Mouse (Mus musculus) midbrain, embryonic 10.5 days (tissue): ENCODE measurements around the gene Sall4. TPM values are rescaled to one million over a fixed set of nuclear protein-coding genes. Genes with fewer than 3 reads are reported as not detected.

Experiments used
- DNase-seq: peaks from one replicate; pipeline ENCODE4 v3.0.0-alpha.2; 2017; ENCODE audit warnings: low spot score
- H3K27ac ChIP-seq: fragments of 300-500 bp; sonication (generic); replicated peaks from 2 replicates; pipeline ENCODE4 v1.5.1; 2016; ENCODE audit warnings: mild to moderate bottlenecking
- H3K27me3 ChIP-seq: fragments of 300-500 bp; sonication (generic); 2 replicates; pipeline ENCODE4 v1.6.1; 2016; ENCODE audit warnings: low read depth, mild to moderate bottlenecking; ENCODE audit not compliant: poor library complexity, severe bottlenecking
- H3K36me3 ChIP-seq: fragments of 300-500 bp; sonication (generic); 2 replicates; pipeline ENCODE4 v1.6.1; 2016; ENCODE audit warnings: mild to moderate bottlenecking, moderate library complexity
- H3K4me1 ChIP-seq: fragments of 300-500 bp; sonication (generic); 2 replicates; pipeline ENCODE4 v1.6.1; 2016
- H3K4me3 ChIP-seq: fragments of 300-500 bp; sonication (generic); 2 replicates; pipeline ENCODE4 v1.5.1; 2016; ENCODE audit warnings: mild to moderate bottlenecking, moderate library complexity
- H3K9me3 ChIP-seq: fragments of 300-500 bp; sonication (generic); replicated peaks from 2 replicates; pipeline ENCODE4 v1.6.1; 2016; ENCODE audit warnings: mild to moderate bottlenecking
- WGBS: fragments of 180-500 bp; shearing (Covaris S2); methylation state at CpG from one replicate; pipeline ENCODE4 v1.1.7; 2016; 5-methylcytosine and 5-hydroxymethylcytosine counted together
- polyA plus RNA-seq: library from polyadenylated mRNA; unstranded; fragments of >200 nt; fragmentation: Nextera tagmentation; extraction: Ambion mirVana; gene quantifications from 2 replicates; pipeline ENCODE4 v1.2.1, GENCODE M21; 2016

Sall4 gene
- polyA plus RNA-seq, 1 experiment from 2014 or later = 74.3 TPM

GRCm38 (mm10) chr2:168741273-168742058 lies 26.3 kb downstream of the Sall4 start:
- Histone ChIP-seq H3K36me3 (peaks cover 19% of the 10 kb centered on the region), H3K4me1 (peaks cover 18% of the 10 kb centered on the region), H3K27me3 (no peaks in the 10 kb centered on the region), H3K9me3 (0 out of 2 replicates have a peak, but pooled peaks cover 3% of the 10 kb centered on the region), H3K4me3 (peak overlapping the region; percentile 91), H3K27ac (peak overlapping the region; percentile 93)
- 3% methylated on average over 93 of the region's 108 CpGs for WGBS
- DNase-seq = peak; percentile 76

GRCm38 (mm10) chr2:168740496-168740895 lies 27.2 kb downstream of the Sall4 start:
- Histone ChIP-seq H3K4me1 (peaks cover 18% of the 10 kb centered on the region), H3K4me3 (peak overlapping the region; percentile 91), H3K36me3 (peaks cover 14% of the 10 kb centered on the region), H3K9me3 (0 out of 2 replicates have a peak, but pooled peaks cover 3% of the 10 kb centered on the region), H3K27ac (peak overlapping the region; percentile 93; the same call in 1 of the 2 replicates), H3K27me3 (no peaks in the 10 kb centered on the region)
- DNase-seq = no peak
- 91% methylated on average over 10 of the region's 10 CpGs for WGBS

DNA sequence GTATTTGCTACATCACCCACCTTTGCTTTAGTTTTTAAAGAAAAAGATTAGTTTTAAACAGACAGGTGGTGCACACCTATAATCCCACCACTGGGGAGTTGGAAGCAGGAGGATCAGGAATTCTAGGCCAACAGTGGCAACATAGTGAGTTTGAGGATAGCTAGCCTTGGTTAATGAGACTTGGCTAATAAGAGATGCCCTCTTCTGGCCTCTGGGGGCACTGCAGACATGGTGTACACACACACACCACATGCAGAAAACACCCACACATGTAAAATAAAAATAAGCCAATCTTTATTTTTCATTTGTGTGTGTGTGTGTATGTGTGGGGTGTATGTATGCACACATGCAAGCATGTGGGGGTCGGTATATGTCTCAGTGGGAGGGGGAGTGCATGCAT lies 28.9 kb downstream of the Sall4 start:
- DNase-seq = no peak
- Histone ChIP-seq H3K36me3 (peaks cover 7% of the 10 kb centered on the region), H3K27ac (no peak overlapping the region), H3K4me1 (peaks cover 24% of the 10 kb centered on the region), H3K9me3 (0 out of 2 replicates have a peak, but pooled peaks cover 3% of the 10 kb centered on the region), H3K4me3 (no peak overlapping the region), H3K27me3 (no peaks in the 10 kb centered on the region)
- 98% methylated on average over 1 of the region's 1 CpGs for WGBS

DNA sequence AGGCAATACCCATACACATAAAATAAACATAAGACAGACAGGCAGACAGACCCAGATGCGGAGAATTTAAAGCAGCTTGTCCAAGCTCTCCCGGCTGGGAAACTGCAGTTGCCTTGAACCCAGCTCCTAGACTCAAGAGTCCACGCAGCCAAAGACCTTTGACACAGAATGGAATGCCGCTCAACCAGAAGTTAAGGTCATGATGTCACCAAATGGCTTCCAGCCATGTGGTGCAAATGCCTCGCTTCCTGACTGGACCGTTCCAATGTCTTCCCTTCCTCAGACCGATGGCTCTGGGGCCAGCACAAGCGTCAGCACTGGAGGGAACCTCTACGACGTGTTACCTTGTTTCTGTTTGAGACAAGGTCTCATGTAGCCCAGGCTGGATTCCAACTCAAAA lies 29.9 kb downstream of the Sall4 start:
- Histone ChIP-seq H3K4me3 (no peak overlapping the region), H3K9me3 (0 out of 2 replicates have a peak, but pooled peaks cover 3% of the 10 kb centered on the region), H3K4me1 (peaks cover 24% of the 10 kb centered on the region), H3K27me3 (no peaks in the 10 kb centered on the region), H3K36me3 (peaks cover 7% of the 10 kb centered on the region), H3K27ac (no peak overlapping the region)
- WGBS = 88% methylated on average over 10 of the region's 10 CpGs
- DNase-seq = no peak

DNA sequence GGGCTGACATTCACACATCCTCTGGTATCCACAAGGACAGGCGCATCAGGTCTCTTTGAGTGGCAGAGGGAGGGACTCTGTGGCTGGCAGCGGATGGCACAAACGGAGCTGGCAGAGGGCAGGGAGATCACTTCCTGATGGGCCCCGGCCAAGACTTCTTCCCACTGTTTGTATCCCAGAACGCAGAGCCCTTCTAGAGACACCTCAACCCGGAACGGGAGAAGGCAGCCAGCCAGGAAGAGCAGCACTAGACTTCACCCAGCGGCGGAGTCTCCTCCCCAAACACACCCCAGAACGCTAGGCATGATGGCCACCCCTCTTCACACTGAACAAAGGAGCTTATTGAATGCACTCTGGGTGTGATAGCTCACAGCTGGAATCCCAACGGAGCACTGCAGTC lies 33.7 kb downstream of the Sall4 start:
- Histone ChIP-seq H3K4me3 (no peak overlapping the region), H3K4me1 (peaks cover 33% of the 10 kb centered on the region), H3K36me3 (peaks cover 4% of the 10 kb centered on the region), H3K27me3 (no peaks in the 10 kb centered on the region), H3K27ac (peak overlapping the region; percentile 34), H3K9me3 (0 out of 2 replicates have a peak, but pooled peaks cover 2% of the 10 kb centered on the region)
- no peak for DNase-seq
- WGBS = 64% methylated on average over 11 of the region's 11 CpGs

DNA sequence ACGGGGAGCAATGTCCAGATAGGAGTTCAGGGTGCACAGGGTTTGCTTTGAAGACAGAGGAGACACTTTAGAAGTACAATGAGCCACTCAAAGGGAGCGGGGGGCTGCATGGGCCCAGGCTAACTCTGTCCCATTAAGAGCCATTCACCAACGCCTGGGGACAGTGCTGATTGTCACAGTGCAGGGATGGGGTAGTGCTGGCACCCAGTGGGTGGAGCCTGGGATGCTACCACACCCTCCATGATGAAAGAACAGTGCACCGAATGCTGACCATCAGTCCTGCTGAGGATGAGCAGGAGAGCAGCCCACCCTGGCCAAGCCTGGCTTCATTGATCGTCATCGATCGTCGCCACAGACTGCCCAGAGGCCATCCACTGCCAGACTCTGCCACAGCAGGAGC lies 36.5 kb downstream of the Sall4 start:
- Histone ChIP-seq H3K27me3 (no peaks in the 10 kb centered on the region), H3K36me3 (no peaks in the 10 kb centered on the region), H3K9me3 (no peaks in the 10 kb centered on the region), H3K4me1 (peaks cover 44% of the 10 kb centered on the region), H3K4me3 (no peak overlapping the region), H3K27ac (peak overlapping the region; percentile 72)
- no peak for DNase-seq
- WGBS = 69% methylated on average over 8 of the region's 8 CpGs

- peaks cover 51% of the 10 kb centered on the region for H3K4me1 ChIP-seq
- DNase-seq = no peak
- WGBS = 78% methylated on average over 12 of the region's 12 CpGs
- no peaks in the 10 kb centered on the region for H3K9me3 ChIP-seq
- H3K27me3 ChIP-seq = no peaks in the 10 kb centered on the region
- H3K4me3 ChIP-seq = no peak overlapping the region
- H3K27ac ChIP-seq = peak overlapping the region; percentile 72; the same call in 1 of the 2 replicates
- no peaks in the 10 kb centered on the region for H3K36me3 ChIP-seq
Measured at GRCm38 (mm10) chr2:168729736-168730135, 38.0 kb downstream of the Sall4 start.

DNA sequence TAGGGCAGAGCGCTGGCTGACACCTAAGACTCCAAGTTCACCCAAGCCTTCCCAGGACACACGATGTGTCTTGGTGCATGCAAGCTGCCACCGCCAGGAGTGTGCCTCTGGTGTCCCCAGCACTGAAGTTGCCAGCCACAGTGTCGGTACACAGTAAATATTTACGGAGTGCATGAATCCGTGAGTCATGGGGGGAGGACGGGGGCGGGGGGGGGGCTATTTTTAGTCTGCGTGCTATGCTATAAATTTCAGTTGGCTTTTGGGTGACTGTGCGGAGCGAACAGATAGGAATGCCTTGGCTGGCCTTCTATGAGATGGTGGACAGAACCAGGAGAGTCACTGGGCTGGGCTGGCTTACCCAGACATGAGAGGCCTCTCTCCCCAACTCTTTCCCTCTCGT lies 39.7 kb downstream of the Sall4 start:
- Histone ChIP-seq H3K9me3 (0 out of 2 replicates have a peak, but pooled peaks cover 2% of the 10 kb centered on the region), H3K27ac (0 out of 2 replicates have a peak overlapping the region, but pooled peaks have one; percentile 9), H3K36me3 (no peaks in the 10 kb centered on the region), H3K27me3 (no peaks in the 10 kb centered on the region), H3K4me1 (peaks cover 45% of the 10 kb centered on the region), H3K4me3 (no peak overlapping the region)
- DNase-seq = no peak
- WGBS = 87% methylated on average over 12 of the region's 12 CpGs

DNA sequence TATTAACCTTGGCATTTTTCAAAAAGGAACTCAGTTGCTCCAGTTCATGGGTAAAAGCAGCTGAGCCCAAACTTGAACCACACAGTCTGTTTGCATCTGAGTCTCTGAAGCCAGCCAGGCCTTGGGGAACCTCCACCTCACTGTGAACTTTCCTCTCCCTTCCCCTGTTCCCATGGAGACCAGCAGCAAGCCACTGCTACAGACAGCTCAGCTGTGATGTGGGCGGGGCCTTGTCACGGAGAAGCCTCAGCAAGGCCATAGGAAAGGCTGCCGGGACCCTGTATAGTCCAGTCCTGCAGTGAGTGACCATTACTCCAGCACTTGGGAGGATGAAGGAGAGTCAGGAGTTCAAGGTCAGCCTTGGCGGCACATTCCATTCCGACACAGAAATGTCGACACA lies 41.7 kb downstream of the Sall4 start:
- Histone ChIP-seq H3K9me3 (0 out of 2 replicates have a peak, but pooled peaks cover 2% of the 10 kb centered on the region), H3K27me3 (no peaks in the 10 kb centered on the region), H3K4me1 (peaks cover 32% of the 10 kb centered on the region), H3K27ac (no peak overlapping the region; the same call in 1 of the 2 replicates), H3K36me3 (no peaks in the 10 kb centered on the region), H3K4me3 (no peak overlapping the region)
- WGBS = 59% methylated on average over 6 of the region's 6 CpGs
- peak; percentile 76 for DNase-seq

- Histone ChIP-seq H3K4me3 (no peak overlapping the region), H3K36me3 (no peaks in the 10 kb centered on the region), H3K27me3 (no peaks in the 10 kb centered on the region), H3K4me1 (peaks cover 30% of the 10 kb centered on the region), H3K9me3 (0 out of 2 replicates have a peak, but pooled peaks cover 2% of the 10 kb centered on the region), H3K27ac (no peak overlapping the region)
- 92% methylated on average over 14 of the region's 14 CpGs for WGBS
- no peak for DNase-seq
Measured at GRCm38 (mm10) chr2:168721313-168721712, 46.4 kb downstream of the Sall4 start.

DNA sequence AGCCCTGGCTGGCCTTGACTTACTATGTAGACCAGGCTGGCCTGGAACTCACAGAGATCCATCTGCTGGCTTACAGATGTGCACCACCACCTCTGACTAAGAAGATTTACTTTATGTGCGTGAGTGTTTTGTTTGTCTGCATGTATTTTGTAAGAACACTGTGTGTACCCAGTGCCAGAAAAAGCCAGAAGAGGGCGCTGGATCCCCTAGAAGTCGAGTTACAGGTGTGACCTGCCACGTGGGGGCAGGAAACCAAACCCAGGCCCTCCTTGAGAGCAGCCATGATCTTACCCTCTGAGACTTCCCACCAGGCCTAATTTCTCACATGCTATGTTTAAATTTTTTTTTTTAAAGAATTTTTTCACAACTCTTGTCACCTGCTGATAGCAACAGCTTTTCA lies 48.0 kb downstream of the Sall4 start:
- Histone ChIP-seq H3K27me3 (no peaks in the 10 kb centered on the region), H3K36me3 (no peaks in the 10 kb centered on the region), H3K4me1 (peaks cover 23% of the 10 kb centered on the region), H3K4me3 (no peak overlapping the region), H3K9me3 (0 out of 2 replicates have a peak, but pooled peaks cover 2% of the 10 kb centered on the region), H3K27ac (no peak overlapping the region)
- DNase-seq = no peak
- WGBS = 74% methylated on average over 4 of the region's 4 CpGs

GRCm38 (mm10) chr2:168718735-168719134 lies 49.0 kb downstream of the Sall4 start:
- H3K4me3 ChIP-seq = no peak overlapping the region
- DNase-seq = no peak
- WGBS = 84% methylated on average over 10 of the region's 10 CpGs

DNA sequence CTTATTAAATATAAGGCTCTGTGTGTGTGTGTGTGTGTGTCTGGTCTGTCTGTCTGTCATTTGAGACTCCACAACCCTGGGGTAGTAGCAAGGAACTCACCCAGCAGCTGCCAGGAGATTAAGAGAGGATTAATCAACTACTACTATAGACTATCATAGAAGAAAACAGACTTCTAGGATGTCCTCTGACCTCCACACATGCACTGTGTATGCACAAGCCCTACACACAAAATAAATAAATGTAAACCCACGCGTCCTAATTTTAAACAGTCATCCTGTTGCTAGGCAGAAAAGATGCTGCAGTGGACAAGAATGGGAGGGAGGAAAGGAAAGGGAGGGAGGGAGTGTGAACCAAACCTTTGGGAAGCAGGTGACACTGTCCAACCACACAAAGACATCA lies 49.5 kb downstream of the Sall4 start:
- Histone ChIP-seq H3K9me3 (0 out of 2 replicates have a peak, but pooled peaks cover 2% of the 10 kb centered on the region), H3K4me3 (no peak overlapping the region), H3K27me3 (no peaks in the 10 kb centered on the region), H3K27ac (no peak overlapping the region; the same call in 1 of the 2 replicates), H3K36me3 (no peaks in the 10 kb centered on the region), H3K4me1 (peaks cover 23% of the 10 kb centered on the region)
- WGBS = 81% methylated on average over 2 of the region's 2 CpGs
- no peak for DNase-seq

More at GRCm38 (mm10) chr2:168718735-168719134, 49.0 kb downstream of the Sall4 start:
- Histone ChIP-seq H3K27ac (no peak overlapping the region; the same call in 1 of the 2 replicates), H3K9me3 (0 out of 2 replicates have a peak, but pooled peaks cover 2% of the 10 kb centered on the region), H3K4me1 (peaks cover 23% of the 10 kb centered on the region), H3K27me3 (no peaks in the 10 kb centered on the region), H3K36me3 (no peaks in the 10 kb centered on the region)
